Mouse (Mus musculus): Measurements from ENCODE around the gene Panx1. TPM values are rescaled to one million over a fixed set of nuclear protein-coding genes. Genes with fewer than 3 reads are reported as not detected.

The Panx1 gene
- 10 to 100 TPM; 52.2 to 56.1 TPM for total RNA-seq (2023)

DNA sequence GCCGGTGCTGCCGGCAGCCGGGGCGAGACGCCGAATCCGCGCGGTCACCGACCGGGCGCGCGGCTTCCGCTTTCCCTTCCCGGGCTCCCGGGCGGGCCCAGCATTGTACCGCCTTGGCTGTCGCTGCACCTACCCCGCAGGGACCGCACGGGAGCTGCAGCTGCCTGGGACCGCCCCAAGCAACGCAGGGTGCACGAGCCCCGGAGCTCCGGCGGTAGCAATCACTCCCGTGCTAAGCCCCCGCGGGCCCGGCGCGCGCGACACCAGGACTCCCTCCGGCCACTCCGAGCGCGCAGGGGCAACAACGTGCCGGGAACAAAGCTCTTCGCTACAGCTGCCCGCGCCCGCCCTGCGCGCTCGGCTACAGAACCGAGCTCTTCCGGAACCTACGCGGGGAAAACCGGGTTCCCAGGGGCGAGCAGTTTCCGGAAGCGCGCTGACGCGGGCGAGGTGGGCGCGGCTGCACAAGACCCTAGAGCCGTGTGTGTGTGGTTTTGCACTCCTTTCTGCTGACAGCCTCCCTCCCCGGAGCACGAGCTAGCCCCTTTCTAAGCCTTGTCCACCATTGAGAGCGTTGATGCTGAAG lies at the start of gene Panx1:
Panx1 (minus strand) TSS at position 395 of the 586 bp plus-strand sequence.

Other genes with a start within 250 kb of the Panx1 start
- under 1 TPM; 0.47 to 0.55 TPM for gene Gpr83, start 185.3 kb downstream of the Panx1 start, total RNA-seq (2023)
- not detected for gene Izumo1r, start 141.5 kb downstream of the Panx1 start, total RNA-seq (2023)
- gene Hephl1, start 66.6 kb upstream of the Panx1 start, total RNA-seq (2023): not detected
- gene Vstm5, start 193.6 kb upstream of the Panx1 start, total RNA-seq (2023): not detected
- 10 to 100 TPM; 27.9 to 45.9 TPM for gene Med17, start 234.5 kb upstream of the Panx1 start, total RNA-seq (2023)

Data from monocyte, adult 59 days (primary cell).